Mouse (Mus musculus): ENCODE measurements at regions not wholly inside any gene's neighbourhood (a gene's known extent, or its start where the extent isn't known, plus 50 kb on each side); places are given as distances from the start of the nearest gene placed in this dataset.

DNA sequence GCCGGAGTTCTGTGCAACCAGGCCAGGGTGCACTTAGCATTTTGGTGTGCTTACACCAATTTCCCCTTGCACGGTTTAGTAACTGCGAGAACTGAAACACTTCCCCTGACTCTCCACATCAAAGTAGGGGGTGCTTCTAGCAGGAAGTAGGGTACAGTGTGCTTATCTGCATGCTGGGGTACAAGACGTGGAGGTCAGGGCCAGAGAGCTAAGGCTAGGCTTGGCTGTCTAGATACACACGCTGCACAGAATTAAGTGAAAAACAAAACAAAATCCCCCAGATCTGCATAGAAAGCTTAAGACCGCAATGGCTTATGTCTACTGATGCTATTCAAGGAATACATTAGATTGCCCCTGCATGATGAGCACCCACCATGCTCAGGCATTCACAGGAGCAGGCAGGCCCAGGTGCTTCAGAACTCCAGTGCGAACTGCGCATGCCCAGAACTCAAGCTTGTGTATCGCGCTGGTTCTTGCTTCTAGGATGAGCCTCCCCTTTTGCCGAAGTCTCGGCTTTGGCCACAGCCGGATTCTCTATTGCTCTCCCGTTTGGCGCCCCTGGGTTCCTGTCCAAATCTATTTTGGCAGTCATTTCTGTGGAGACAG is 78.9 kb upstream of the Slc38a2 start:
- no peak for DNase-seq (ENCODE audit: extremely low spot score in 1 of 2, low spot score in 1 of 2)

DNA sequence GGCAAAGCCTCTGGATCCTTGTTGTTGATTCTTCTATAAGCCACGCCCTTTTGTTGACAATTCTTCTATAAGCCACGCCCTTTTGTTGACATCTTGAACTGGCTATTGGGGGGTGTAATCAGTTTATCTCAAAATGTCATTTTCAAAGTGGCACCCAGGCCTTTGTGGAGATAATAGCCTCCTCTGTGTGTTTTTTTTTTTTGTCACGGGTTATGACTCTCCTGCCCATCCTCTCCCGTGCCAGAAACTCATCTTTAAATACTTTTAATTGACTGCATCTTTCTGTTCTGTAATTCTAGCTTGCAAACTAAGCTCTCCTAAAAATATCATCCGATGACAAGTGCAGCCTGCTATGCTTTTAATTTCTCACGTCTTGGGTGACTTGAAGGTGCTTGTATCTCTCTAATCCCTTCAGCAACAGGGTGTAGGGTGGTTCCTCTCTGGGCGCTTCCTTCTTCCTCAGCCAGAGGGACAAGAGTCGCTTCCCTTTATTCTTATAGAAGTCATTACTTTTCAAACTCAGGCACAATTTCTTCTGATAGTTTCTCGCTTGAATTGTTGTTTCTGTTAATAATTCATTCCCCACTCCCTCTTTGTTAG is 77.0 kb upstream of the Slc38a2 start:
- no peak for DNase-seq (ENCODE audit: extremely low spot score in 1 of 2, low spot score in 1 of 2)

- DNase-seq (ENCODE audit: extremely low spot score in 1 of 2, low spot score in 1 of 2): no peak
Measured at GRCm38 (mm10) chr15:96775129-96775528, 75.6 kb upstream of the Slc38a2 start.

DNA sequence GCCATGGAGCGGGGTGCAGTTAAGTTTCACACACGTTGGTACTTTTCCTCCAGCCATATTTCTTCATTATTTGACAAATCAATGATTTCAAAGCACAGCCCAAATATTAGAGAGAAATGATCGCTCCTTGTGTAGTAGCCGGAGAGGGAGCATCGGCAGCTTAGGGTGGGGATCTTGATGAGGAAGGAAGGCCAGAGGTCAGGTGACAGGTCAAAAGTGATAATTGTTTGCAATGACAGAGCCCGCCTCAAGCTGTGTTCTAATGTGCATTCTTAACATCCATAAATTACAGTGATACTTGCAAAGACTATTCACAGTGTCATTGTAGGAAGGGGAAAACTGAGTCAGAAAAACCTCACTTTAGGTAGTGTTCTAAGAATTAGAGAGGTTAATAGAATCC is 75.1 kb upstream of the Slc38a2 start:
- DNase-seq (ENCODE audit: extremely low spot score in 1 of 2, low spot score in 1 of 2): no peak

- no peak for DNase-seq (ENCODE audit: extremely low spot score in 1 of 2, low spot score in 1 of 2)
Measured at GRCm38 (mm10) chr15:96773656-96774055, 74.1 kb upstream of the Slc38a2 start.

DNA sequence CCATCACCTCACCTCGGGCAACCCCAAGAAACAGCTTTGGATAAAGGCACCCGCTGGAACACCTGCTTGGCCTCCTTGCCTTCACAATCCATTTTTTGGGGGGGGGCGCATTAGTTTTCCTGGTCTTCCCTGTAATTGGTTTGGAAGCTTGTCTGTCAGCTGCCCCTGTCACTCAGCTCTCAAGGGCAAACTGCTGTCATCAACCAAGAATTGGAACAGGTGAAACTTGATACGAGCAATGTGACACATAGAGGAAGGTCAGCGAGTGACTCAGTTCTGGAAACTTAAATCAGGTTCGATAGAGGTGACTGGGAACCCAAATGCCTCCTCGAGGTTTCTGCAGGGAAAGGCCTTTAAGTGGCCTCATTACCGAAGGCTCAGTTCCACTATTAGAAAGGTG is 73.2 kb upstream of the Slc38a2 start:
- no peak for DNase-seq (ENCODE audit: extremely low spot score in 1 of 2, low spot score in 1 of 2)

DNA sequence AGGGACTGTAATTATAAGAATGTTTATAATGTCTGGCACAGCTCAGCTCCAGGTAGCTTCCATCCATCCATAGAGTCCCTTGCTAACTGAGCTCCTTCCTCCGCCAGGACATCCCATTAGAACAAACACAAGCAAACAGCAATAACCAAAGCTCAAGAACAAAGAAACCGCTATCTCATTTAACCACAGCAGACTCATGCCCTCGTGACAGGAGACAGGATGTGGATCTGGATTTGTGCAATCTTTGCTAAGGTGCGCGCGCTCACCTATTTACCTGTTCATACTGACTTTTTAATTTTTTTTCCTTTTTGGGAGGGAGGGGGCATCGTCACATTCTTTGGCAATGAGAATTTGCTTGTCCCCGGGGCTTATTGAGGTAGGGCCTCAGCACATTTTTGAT is 71.3 kb upstream of the Slc38a2 start:
- no peak for DNase-seq (ENCODE audit: extremely low spot score in 1 of 2, low spot score in 1 of 2)

- no peak for DNase-seq (ENCODE audit: extremely low spot score in 1 of 2, low spot score in 1 of 2)
Measured at GRCm38 (mm10) chr15:96770299-96770698, 70.8 kb upstream of the Slc38a2 start.

DNA sequence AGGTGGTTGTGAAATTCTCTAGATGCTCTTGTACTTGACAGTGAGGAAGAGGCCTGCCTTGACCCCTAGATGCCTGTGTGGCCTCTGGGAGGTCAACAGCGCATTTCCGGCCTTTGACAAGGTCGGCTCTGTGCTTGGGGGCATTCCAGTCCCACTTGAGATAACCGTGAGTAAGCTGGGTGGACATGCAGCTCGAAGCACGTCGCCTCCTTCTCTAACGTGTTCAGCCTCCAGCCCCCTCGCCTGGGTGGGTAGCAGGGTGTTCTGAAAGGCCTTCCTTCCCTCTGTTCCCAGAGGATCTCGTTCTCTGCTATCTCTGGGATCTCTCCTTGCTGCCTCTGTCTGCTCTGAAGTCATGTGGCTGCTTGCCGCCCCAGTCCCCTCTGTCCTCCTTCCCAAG is 70.2 kb upstream of the Slc38a2 start:
- no peak for DNase-seq (ENCODE audit: extremely low spot score in 1 of 2, low spot score in 1 of 2)

GRCm38 (mm10) chr15:96768301-96768993 is 68.9 kb upstream of the Slc38a2 start:
- DNase-seq (ENCODE audit: extremely low spot score in 1 of 2, low spot score in 1 of 2): no peak

DNA sequence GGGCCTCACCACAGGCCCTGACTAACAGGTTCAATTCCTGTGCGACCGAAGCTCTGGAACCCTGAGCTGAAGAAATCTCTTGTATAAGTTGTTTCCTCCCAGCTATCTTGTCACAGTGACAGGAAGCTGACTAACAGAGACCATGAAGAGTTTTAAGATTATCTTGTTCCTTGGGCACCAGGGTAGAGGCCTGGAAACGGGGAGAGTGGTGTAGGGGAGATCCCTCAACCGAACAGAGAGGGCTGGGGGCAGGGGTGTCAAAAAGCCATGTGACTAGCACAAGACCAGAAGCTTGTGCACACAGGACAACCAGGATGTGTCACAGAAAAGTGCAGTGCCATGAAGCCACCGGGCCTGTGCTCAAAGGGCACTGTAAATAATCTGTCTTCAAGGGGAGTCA is 67.7 kb upstream of the Slc38a2 start:
- no peak for DNase-seq (ENCODE audit: extremely low spot score in 1 of 2, low spot score in 1 of 2)

DNA sequence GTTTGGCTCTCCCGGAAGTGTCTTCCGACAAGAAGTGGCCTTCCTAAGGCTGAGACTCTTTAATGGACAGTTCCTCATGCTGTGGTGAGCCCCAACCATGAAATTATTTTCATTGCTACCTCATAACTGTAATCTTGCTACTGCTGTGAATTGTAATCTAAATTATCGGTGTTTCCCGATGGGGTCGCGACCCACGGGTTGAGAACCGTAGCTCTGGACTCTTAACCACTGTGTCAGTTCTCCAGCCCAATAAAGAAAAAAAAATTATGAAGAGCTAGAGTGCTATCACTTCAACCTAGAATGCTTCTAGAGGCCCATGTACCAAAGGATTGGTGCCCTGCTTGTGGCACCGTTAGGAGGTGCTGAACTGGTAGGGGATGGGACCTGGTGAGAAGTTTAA is 66.7 kb upstream of the Slc38a2 start:
- DNase-seq (ENCODE audit: extremely low spot score in 1 of 2, low spot score in 1 of 2): no peak

- no peak for DNase-seq (ENCODE audit: extremely low spot score in 1 of 2, low spot score in 1 of 2)
Measured at GRCm38 (mm10) chr15:96763611-96764010, 64.1 kb upstream of the Slc38a2 start.

- DNase-seq (ENCODE audit: extremely low spot score in 1 of 2, low spot score in 1 of 2): no peak
Measured at GRCm38 (mm10) chr15:96759078-96759995, 59.8 kb upstream of the Slc38a2 start.

DNA sequence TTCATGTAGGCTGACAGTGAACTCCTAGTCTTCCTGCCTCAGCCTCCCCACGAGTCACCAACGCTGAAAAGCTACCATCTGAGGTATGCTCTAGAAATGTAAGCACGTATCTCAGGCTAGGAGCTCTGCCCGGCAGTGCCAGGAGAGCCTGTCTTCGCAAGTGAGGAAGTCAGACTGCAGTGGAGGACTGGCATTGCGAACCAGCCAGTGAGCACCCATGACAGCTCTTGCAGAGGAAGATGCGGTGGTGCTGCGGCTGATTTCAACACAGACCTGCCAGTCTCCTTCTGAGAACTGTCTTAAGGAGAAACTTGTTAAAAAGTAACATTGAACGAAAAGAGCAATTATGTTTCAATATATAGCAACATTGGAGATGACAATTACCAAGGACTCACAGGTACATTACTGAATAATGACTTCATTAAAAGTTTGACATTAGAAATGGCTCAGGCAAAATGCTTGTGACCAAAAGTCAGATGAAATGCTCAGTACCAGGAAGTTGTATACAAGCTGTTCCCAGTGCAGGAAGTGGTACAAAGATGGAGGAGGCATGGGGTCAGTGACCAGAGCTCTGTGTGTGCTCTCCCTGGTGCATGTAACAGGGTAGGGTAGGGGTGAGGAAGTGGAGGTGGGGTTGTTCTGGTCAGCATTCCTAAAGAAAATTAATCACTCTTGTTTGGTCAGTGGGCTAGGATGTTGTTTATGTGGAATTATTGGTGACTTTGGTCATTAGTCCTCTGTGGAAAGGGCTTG is 58.1 kb upstream of the Slc38a2 start:
- no peak for DNase-seq (ENCODE audit: extremely low spot score in 1 of 2, low spot score in 1 of 2)

GRCm38 (mm10) chr15:96756456-96756855 is 56.9 kb upstream of the Slc38a2 start:
- DNase-seq (ENCODE audit: extremely low spot score in 1 of 2, low spot score in 1 of 2): no peak

GRCm38 (mm10) chr15:96755951-96756350 is 56.4 kb upstream of the Slc38a2 start:
- no peak for DNase-seq (ENCODE audit: extremely low spot score in 1 of 2, low spot score in 1 of 2)

- DNase-seq (ENCODE audit: extremely low spot score in 1 of 2, low spot score in 1 of 2): no peak
Measured at GRCm38 (mm10) chr15:96755322-96755942, 55.9 kb upstream of the Slc38a2 start.

DNA sequence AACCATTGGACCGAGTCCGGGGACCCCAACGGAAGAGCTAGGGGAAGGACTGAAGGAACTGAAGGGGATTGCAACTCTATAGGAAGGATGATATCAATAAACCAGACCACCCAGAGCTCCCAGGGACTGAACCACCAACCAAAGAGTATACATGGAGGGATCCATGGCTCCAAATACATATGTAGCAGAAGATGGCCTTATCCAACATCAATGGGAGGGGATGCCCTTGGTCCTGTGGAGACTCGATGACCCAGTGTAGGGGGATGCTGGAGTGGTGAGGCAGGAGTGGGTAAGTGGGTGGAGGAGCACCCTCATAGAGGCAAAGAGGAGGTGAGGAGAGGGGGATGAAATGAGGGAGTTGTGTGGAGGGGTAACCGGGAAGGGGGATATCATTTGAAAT is 54.5 kb upstream of the Slc38a2 start:
- DNase-seq (ENCODE audit: extremely low spot score in 1 of 2, low spot score in 1 of 2): no peak

GRCm38 (mm10) chr15:96752719-96753118 is 53.2 kb upstream of the Slc38a2 start:
- DNase-seq (ENCODE audit: extremely low spot score in 1 of 2, low spot score in 1 of 2): no peak

All from layer of hippocampus, postnatal 25 days (tissue).